Mouse (Mus musculus) R1 (cell line): ENCODE measurements at regions not wholly inside any gene's neighbourhood (a gene's known extent, or its start where the extent isn't known, plus 50 kb on each side); places are given as distances from the start of the nearest gene placed in this dataset.
A peak's percentile ranks its signal among the peaks of the same experiment; 100 is the strongest.
"Not testable (repeated sequence)": the region's sequence is repeated elsewhere in the genome, so short reads cannot be mapped to it uniquely, and the experiment has no call there.

Experiments used
- DNase-seq: peaks from one replicate; pipeline ENCODE4 v3.0.0-alpha.2; 2018; ENCODE audit warnings: low read depth, low spot score

DNA sequence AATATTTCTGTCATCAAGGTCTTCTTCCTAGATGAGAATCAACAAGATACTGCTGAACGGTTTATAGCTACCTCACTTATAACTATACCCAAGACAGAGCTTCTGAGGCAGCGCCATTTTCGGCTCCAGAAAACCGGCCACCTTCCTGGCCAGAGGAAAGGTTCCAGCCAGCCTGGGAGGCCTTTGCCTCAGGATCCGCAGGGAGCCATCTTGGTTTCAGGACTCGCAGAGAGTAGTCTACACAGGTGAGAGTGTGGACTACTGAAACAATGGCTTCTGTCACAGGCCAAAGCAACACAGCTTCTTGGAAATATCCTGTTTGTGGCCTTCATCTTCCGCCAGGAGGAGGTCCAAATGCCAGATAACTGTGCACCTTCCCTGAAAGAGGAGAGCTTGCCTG is 447.5 kb downstream of the Kcnt2 start:
- no peak for DNase-seq

DNA sequence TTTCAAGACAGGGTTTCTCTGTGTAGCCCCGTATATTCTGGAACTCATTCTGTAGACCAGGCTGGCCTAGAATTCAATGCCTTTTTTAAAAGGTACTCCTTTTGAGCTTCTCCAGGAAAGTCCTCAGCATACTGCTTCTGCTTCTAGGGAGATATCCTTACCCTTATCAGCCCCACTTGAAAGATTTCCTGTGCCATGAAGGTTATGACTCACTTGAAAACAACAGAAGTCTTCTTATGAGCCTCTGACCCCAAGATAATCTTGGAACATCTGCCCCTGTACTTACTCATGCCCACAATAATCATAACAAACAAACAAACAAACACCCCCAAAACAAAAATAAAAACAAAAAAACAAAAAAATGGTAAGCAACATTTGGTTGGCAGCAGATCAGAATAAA is 484.2 kb downstream of the Kcnt2 start:
- DNase-seq: no peak

DNA sequence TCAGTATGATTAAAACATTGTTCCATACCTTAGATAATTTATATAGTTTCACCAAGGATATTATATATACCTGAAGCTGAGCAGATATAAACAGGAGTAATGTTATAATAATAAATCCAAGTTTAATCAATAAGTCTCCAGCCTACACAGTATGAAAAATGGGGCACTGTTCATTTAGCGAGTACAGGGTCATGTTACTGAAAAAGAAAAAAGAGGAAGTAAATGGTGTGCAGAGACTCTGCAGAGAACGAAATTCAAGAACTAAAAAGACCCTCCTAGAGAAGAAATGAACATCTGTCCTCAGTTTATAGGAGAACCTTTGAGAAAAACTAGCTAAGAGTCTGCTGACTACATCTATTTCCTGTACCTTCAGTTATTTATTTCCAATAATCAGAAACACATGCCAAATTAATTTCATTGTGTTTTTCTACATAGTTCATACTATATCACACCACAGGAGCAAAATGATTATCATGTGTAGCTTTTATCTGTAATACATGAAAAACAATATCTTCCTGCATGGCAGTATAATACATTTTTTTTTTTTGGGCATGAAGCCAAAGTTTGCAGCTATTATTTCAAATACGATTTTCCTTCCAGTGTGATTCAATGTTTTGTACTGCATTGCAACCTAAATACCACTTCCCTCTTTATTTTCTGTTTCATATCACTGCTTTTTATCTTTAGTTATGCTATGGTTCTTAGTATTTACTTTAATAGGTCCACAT is 493.2 kb downstream of the Kcnt2 start:
- DNase-seq: no peak

DNA sequence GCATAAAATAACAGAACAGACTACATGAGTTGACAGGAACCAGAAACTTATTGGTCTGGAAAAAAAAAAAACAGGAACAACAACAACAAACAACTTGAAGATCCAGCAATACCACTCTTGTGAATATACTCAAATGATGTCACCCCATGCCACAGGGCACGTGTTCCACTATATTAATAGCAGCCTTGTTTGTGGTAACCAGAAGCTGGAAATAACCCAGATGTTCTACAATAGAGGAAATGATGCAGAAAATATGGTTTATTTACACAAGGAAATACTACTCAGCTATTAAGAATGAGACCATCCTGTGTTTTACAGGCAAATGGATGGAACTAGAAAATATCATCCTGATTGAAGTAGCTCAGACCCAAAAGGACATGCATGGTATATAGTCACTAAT is 494.1 kb downstream of the Kcnt2 start:
- DNase-seq: no peak

DNA sequence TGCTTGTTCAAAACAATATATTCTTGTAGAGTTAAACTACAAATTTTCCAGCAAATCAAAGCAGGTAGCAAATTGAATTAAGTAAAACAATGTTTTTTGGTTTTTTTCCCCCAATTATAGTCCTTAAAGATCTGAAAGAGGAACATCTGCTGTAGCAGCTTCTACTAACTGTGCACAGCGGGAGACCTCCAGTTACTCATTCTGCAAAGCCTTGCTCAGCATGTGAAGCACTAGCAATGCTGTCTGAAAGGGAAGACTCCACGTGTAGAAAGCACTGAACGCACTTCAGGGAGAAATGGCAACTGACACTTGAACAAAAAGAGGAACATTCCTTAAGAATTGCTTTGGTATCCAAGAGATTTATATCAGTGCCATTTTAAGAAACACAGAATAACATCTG is 502.1 kb downstream of the Kcnt2 start:
- peak; percentile 45 for DNase-seq

DNA sequence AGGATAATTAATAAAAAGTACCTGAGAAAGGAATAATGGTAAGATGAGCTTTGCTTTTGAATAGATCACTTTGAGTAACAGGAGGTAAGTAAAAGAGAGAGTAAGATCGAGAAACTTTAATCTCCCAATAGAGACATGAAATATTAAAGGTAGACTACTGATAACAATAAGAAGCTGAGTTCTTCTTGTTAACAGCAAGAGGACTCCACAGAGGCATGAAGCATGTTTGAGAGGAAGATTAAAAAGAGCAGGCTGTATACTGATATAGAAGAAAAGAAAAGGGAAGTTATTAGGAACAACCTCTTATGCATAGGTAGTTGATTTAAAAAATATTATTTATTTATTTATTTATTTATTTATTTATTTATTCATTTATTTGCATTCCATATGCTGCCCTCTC is 519.9 kb downstream of the Kcnt2 start:
- DNase-seq: no peak

DNA sequence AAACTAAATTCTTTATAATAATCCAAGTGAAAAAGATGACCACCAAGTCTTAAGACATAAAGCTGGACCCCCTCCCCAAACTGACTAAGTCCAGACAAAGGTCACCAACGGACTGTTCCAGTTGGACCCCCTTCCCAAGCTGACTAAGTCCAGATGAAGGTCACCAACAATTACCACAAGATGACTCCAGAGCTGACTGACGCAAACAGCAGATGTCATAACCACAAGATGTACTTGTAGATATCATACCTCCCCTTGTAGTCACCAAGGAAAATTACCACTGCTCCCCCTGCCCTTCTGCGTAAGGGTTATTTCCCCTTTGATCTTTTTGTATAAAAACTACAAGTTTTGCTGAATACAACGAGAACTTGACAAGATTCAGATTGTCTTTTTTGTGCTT is 527.8 kb downstream of the Kcnt2 start:
- DNase-seq: not testable (repeated sequence)

DNA sequence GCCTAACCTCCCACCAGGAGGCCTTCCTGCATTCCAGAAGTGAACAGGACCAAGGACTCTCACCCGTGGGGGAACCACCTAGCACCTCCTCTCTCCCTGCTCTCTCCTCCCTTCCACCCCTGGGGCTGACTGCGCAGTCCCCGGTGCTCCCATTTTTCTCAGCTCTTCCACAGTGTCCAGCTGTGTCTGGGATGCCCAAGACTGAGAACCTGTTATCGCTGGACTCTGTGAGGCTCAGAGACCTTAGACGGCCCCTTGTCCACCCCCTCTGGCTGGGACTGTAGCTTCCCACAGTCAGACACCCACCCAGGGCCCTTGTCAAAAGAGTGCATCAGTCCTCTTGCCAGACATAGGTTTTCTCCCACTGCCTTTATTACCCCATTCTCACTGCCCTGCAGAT is 564.2 kb downstream of the Kcnt2 start:
- no peak for DNase-seq

DNA sequence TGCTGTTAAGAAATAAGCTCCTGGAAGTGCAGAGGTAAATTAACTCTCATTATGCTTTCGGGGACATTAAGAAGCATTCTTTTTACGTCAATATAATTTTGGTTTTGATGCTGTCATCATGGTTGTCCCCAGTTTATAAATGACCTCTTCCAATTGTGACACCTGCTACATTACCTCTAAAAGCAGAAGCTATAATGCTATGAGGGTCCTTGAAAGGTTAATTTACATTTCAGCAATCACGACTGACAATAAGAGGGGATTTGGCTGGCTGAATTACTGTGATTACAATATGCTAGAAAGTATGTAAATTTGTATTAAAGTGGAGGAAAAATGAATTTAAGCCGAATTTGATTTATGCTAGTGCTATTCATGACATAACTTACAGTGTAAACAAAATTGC is 592.8 kb downstream of the Kcnt2 start:
- DNase-seq: no peak

DNA sequence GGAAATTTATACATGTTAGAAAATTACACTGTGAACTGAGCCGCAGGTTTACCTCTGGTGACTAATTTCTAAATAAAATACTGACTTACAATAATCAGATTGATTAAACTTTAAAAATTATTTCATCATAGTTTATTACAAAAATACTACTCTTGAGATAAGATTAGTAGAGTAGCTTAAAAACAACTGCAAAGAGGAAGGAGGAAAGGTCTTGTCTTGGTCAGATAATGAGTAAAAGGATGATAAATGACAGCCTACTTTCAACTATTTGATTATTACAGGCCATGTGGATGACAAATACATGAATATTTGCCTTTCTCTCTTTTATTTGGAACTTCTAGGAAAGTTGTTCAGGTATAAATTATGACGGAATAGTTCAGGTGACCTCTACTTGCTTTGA is 594.6 kb downstream of the Kcnt2 start:
- no peak for DNase-seq

DNA sequence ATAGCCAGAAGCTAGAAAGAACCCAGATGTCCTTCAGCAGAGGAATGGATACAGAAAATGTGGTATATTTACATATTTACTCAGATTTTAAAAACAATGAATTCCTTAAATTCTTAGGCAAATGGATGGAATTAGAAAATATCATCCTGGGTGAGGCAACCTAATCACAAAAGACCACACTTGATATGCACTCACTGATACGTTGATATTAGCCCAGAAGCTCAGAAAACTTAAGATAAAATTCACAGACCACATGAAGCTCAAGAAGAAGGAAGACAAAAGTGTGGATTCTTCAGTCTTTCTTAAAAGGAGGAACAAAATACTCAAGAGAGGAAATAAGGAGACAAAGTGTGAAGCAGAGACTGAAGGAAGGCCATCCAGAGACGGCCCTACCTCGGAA is 602.1 kb downstream of the Kcnt2 start:
- DNase-seq: not testable (repeated sequence)

DNA sequence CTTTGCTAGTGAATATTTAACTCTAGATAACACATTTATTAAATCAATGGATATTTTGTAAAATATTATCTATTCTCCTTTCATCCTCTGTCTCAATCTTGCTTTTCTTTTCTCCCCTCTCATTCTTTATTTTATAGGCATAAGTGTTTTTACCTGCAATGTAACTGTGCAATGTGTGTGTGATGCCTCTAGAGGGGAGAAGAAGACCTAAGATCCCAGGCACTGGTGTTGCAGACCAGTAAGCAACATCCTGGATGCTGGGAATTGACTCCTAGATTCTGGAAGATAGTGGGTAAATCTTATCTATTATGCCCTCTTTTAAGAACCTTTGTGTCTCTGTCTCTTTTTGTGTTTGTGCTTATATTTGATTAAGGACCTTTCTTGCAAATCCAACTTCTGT is 605.6 kb downstream of the Kcnt2 start:
- DNase-seq: peak; percentile 2
